In the genomic region with DNA sequence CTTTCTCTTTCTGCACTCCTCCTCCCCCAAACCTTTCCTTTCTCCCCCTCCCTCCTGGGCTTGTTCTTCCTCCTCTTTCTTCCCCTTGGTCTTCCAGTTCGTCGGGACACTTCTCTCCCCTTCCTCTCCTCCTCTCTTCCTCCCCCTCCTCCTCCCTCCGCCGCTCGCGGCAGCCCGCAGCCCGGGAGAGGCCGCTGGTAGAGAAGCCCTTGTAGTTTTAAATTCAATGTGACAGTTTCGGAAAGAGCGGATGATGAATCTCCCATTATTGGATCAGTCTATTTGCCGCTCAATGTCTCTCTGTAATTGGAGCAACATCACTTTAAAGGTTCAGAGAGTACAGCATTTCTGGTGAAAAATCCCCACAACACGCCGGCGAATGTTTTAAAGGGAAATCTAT, we compare ENCODE assay signal across 10 mouse cellular contexts. TPM values are rescaled to one million over a fixed set of nuclear protein-coding genes. Genes with fewer than 3 reads are reported as not detected.
DNase-seq lines count a peak whose midpoint lies in the region; ATAC-seq and TF ChIP-seq lines count a peak whose summit lies in the region.
"Had no signal": no experiment of that assay in that cellular context is flagged by ENCODE, and none has a peak within 500 bp of the region (broad histone marks: within the 10 kb centered on the region; RNA-seq: fewer than 3 reads in every experiment).

Gene Uncx, plus strand, starts transcription at position 281 of the 400 bp plus-strand sequence.

- intact Hi-C loops in gastrocnemius, postnatal 14 days (cut with DNase I; ENCODE audit: low total_unique reads), result no loop called here

- H3K9me3 ChIP-seq in E14TG2a.4 (ENCODE audit: low read length) (no peaks in the 10 kb centered on the region), ES-Bruce4 (replicated peaks; ENCODE audit: control insufficient read depth, insufficient read depth, low read length, poor library complexity, severe bottlenecking) (no peaks in the 10 kb centered on the region)
- no peaks in the 10 kb centered on the region for H3K9me3 ChIP-seq in forebrain, embryonic 14.5 days (replicated peaks; ENCODE audit: control insufficient read depth, low read length)
- no peaks in the 10 kb centered on the region for H3K9me3 ChIP-seq in liver, embryonic 15.5 days (replicated peaks)
- H3K9me3 ChIP-seq: megakaryocyte, embryonic 14.5 days had no signal

- no peak within 1 kb of the TSS for H3K27ac ChIP-seq in ES-Bruce4 (ENCODE audit: insufficient read depth, low read length)
- H3K27ac ChIP-seq in forebrain, embryonic 14.5 days (ENCODE audit: low read depth, low read length), result peak within 1 kb of the TSS; percentile 48; the same call in 1 of the 2 replicates
- no peak within 1 kb of the TSS for H3K27ac ChIP-seq in liver, embryonic 15.5 days (replicated peaks)

- H3K27me3 ChIP-seq in E14TG2a.4 (ENCODE audit: insufficient read depth, low read length) (peaks cover 97% of the 10 kb centered on the region), ES-Bruce4 (ENCODE audit: control insufficient read depth, insufficient read depth, low read length, poor library complexity, severe bottlenecking) (peaks cover 62% of the 10 kb centered on the region)
- peaks cover 83% of the 10 kb centered on the region for H3K27me3 ChIP-seq in forebrain, embryonic 14.5 days (replicated peaks; ENCODE audit: control insufficient read depth, insufficient read depth, low read length)
- peaks cover 100% of the 10 kb centered on the region for H3K27me3 ChIP-seq in liver, embryonic 15.5 days

- peak within 1 kb of the TSS; percentile 67 for H3K4me3 ChIP-seq in E14TG2a.4 (replicated peaks; ENCODE audit: low read length)
- peak within 1 kb of the TSS; percentile 12 for H3K4me3 ChIP-seq in ES-Bruce4 (ENCODE audit: low read depth, low read length)
- peak within 1 kb of the TSS; percentile 27 for H3K4me3 ChIP-seq in forebrain, embryonic 14.5 days (ENCODE audit: low read depth, low read length)
- H3K4me3 ChIP-seq in liver, embryonic 15.5 days (replicated peaks), result no peak within 1 kb of the TSS
- H3K4me3 ChIP-seq: megakaryocyte, embryonic 14.5 days had no signal

- DNase-seq in forebrain, embryonic 14.5 days (ENCODE audit: low spot score), result peak; percentile 34
- no peak for DNase-seq in urinary bladder, postnatal 36 days (ENCODE audit: low spot score in 2 of 2)
- no peak for DNase-seq in gastrocnemius, postnatal 14 days
- DNase-seq: thymus, postnatal 25 days had no signal

- H3K36me3 ChIP-seq in E14TG2a.4 (ENCODE audit: insufficient read depth, low read length) (no peaks in the 10 kb centered on the region), ES-Bruce4 (ENCODE audit: control insufficient read depth, insufficient read depth, low read length, poor library complexity, severe bottlenecking) (no peaks in the 10 kb centered on the region)
- no peaks in the 10 kb centered on the region for H3K36me3 ChIP-seq in forebrain, embryonic 14.5 days (ENCODE audit: control insufficient read depth, insufficient read depth, low read length)
- H3K36me3 ChIP-seq in liver, embryonic 15.5 days (replicated peaks), result no peaks in the 10 kb centered on the region

- WGBS in forebrain, embryonic 14.5 days, result under 1% methylated on average over 15 of the region's 15 CpGs
- under 1% methylated on average over 15 of the region's 15 CpGs for WGBS in liver, embryonic 15.5 days (ENCODE audit: insufficient replicate concordance)

- peak within 1 kb of the TSS; percentile 30 for H3K4me2 ChIP-seq in forebrain, embryonic 14.5 days (ENCODE audit: low read length)
- H3K4me2 ChIP-seq in liver, embryonic 15.5 days, result peak within 1 kb of the TSS; percentile 20; the same call in 1 of the 2 replicates

- no peak within 1 kb of the TSS; the same call in 1 of the 2 replicates for H3K9ac ChIP-seq in ES-Bruce4 (ENCODE audit: low read depth, poor library complexity, severe bottlenecking)
- H3K9ac ChIP-seq in forebrain, embryonic 14.5 days (ENCODE audit: low read length), result peak within 1 kb of the TSS; percentile 35; the same call in 1 of the 2 replicates
- H3K9ac ChIP-seq in liver, embryonic 15.5 days, result no peak within 1 kb of the TSS

- H3K4me1 ChIP-seq in E14TG2a.4 (replicated peaks; ENCODE audit: low read depth, low read length), result peaks cover 37% of the 10 kb centered on the region
- no peaks in the 10 kb centered on the region for H3K4me1 ChIP-seq in ES-Bruce4 (ENCODE audit: control insufficient read depth, insufficient read depth, low read length)
- no peaks in the 10 kb centered on the region; the same call in 1 of the 2 replicates for H3K4me1 ChIP-seq in forebrain, embryonic 14.5 days (ENCODE audit: control insufficient read depth, insufficient read depth, low read length)
- no peaks in the 10 kb centered on the region for H3K4me1 ChIP-seq in liver, embryonic 15.5 days (replicated peaks)

- no peak for TF ChIP-seq CTCF in E14TG2a.4 (conservative IDR thresholded peaks at IDR 0.05; ENCODE audit: low read length)
- no peak for TF ChIP-seq CTCF in ES-Bruce4 (IDR thresholded peaks at IDR 0.05; ENCODE audit: low read depth, low read length)

- TF ChIP-seq EP300 in ES-Bruce4 (IDR thresholded peaks at IDR 0.05; ENCODE audit: insufficient read depth, low read depth, low read length), result no peak

- no peak for TF ChIP-seq POLR2A in ES-Bruce4 (IDR thresholded peaks at IDR 0.05; ENCODE audit: insufficient read depth, low read length)

- ATAC-seq in forebrain, embryonic 14.5 days, result no peak
- ATAC-seq in liver, embryonic 15.5 days (ENCODE audit: insufficient read depth), result no peak
- ATAC-seq in inflammation-experienced regulatory T-cells, adult 6 months, result no peak

RNA-seq across cellular contexts. Expression of gene Uncx, which starts in this region (rescaled TPM):
- not detected in 2 replicates for polyA plus RNA-seq in ES-Bruce4 (2011; ENCODE audit: insufficient read depth, insufficient read length, low read depth, missing spikeins)
- polyA plus RNA-seq in forebrain, embryonic 14.5 days (2014; fragmentation: Nextera tagmentation; extraction: Ambion mirVana), result 2.3 and 3.5 TPM in 2 replicates
- not detected in 2 replicates for polyA plus RNA-seq in liver, embryonic 15.5 days (2015; fragmentation: Nextera tagmentation; extraction: Ambion mirVana)
- polyA plus RNA-seq in inflammation-experienced regulatory T-cells, adult 6 months (2017; shearing (Covaris generic)), result not detected
- total RNA-seq in gastrocnemius, postnatal 14 days (2021), result not detected
- polyA plus RNA-seq: gonadal fat pad, adult 2 months had no signal
